Mouse (Mus musculus): ENCODE measurements around the gene Dnajb13. TPM values are rescaled to one million over a fixed set of nuclear protein-coding genes. Genes with fewer than 3 reads are reported as not detected.

The Dnajb13 gene
- not detected for total RNA-seq (2021)
- long read RNA-seq, experiment 1: 0 reads
- long read RNA-seq, experiment 2: 0 reads

GRCm38 (mm10) chr7:100514573-100514972, at the start of gene Dnajb13:
Gene Dnajb13 (minus strand): TSS chr7:100514960.
- DNase-seq (ENCODE audit: low spot score): no peak

- DNase-seq (ENCODE audit: low spot score): peak; percentile 53
Measured at GRCm38 (mm10) chr7:100561861-100562587, 47.3 kb upstream of the Dnajb13 start.

GRCm38 (mm10) chr7:100559331-100559730, 44.6 kb upstream of the Dnajb13 start:
- DNase-seq (ENCODE audit: low spot score): no peak

- no peak for DNase-seq (ENCODE audit: low spot score)
Measured at GRCm38 (mm10) chr7:100557241-100557640, 42.5 kb upstream of the Dnajb13 start.

DNA sequence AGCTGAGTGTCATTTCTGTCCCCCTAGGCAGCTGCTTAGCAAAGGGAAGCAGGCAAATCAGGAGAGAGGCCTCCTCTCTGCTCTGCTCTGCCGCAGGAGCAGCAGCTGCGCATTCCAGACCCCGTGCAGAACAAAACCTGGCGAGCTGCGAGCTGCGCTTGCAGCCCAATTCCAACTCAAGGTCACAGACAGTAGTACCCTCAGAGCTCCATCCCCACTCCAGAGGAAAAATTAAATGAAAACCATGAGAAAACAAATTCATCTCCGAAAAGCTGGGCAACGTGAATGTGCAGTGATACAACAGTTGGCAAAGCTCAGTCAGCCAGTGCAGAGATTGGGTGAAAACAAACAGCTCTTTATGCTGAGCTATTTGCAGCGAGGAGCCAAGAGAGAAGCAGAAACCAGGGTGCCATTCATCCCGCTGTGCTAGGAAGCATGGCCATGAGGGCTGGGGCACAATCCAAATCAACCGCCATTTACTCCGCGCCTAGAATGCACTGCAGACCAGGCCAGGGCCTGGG, 40.7 kb upstream of the Dnajb13 start:
- no peak for DNase-seq (ENCODE audit: low spot score)

- no peak for DNase-seq (ENCODE audit: low spot score)
Measured at GRCm38 (mm10) chr7:100554939-100555338, 40.2 kb upstream of the Dnajb13 start.

DNA sequence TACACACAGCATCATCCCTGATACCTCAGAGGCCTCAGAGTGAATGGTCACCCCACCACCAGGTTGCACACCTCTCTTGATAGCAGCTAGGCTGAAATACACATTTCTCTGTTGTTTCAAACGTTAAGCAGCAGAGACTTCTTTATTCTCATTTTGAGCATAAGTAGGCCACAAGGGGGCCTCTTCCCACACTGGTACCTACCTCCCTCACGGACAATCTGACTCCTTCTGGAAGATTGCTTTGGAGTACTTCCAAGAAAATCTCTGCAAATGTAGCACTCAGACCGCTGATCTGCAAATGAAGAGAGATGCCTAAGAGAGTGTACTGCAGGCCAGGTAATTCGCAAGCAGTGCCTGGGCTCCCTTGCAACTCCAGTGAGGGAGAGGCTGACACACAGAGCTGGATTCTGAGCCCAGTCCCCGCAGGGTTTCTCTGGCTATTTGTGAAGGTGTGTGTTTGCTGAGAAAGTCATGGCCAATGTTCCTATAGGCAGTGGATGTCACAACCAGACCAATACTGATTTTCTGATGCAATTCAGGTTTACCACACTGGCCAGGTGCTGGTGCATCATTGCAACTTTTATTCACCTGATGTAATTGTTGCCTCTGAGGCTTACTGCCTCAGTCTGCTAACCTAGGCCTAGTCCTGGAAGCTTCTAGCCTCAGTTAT, 35.7 kb upstream of the Dnajb13 start:
- DNase-seq (ENCODE audit: low spot score): peak; percentile 19

DNA sequence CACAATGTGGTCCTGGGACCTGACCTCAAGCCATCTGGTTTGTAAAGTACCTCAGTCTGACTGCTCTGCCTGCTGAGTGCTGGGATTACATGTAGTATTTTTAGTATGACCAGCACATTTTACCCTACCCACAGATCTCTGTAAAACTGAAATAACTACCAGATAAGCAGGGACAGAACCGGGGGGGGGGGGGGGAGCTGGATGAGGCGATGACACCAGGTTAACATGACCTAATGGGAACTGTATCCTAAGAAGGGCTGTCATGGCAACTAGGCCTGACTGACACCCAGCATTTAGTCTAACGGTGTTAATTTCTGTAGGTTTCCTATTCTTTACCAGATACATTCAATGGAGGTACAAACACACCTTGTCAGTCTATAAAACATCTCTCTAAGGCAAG, 35.0 kb upstream of the Dnajb13 start:
- DNase-seq (ENCODE audit: low spot score): no peak

DNA sequence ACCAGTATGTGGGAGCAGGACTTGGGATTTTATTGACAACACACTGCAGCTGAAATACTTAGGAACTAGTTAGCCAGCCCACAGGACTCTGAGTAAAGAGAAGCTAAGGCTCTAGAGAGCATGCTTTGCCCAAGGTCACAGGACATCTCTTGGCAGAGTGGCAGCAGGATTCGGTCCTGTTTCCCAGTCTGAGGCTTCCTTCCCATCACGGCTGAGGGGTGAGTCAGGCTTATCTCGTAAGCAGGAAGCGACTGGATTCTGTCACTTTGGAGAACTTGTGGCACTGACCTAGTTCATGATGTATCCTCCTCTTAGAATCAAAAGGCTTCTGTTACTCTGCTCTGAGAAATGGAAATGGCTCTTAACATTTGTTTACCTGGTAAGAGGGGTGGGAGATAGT, 32.9 kb upstream of the Dnajb13 start:
- no peak for DNase-seq (ENCODE audit: low spot score)

DNA sequence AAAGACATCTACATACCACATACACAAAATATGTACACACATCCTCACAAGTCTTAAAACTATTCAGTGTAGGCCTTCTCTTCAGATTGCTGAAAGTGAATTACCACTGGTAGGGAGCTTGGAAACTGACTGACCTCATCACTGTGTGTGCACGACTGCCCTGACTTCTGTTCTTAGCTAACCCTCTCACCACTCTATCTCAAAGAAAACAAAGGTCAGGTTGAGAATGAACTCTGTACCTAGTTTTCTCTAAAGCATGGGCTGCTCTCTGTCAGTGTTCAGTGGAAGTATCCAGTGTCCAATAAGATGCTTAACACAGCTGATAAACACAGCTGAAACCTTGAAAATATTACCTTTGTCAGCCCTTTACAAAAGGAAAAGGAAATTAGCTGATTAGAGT, 29.7 kb upstream of the Dnajb13 start:
- DNase-seq (ENCODE audit: low spot score): no peak

GRCm38 (mm10) chr7:100539516-100539915, 24.8 kb upstream of the Dnajb13 start:
- DNase-seq (ENCODE audit: low spot score): no peak

GRCm38 (mm10) chr7:100537519-100537902, 22.8 kb upstream of the Dnajb13 start:
- DNase-seq (ENCODE audit: low spot score): no peak

DNA sequence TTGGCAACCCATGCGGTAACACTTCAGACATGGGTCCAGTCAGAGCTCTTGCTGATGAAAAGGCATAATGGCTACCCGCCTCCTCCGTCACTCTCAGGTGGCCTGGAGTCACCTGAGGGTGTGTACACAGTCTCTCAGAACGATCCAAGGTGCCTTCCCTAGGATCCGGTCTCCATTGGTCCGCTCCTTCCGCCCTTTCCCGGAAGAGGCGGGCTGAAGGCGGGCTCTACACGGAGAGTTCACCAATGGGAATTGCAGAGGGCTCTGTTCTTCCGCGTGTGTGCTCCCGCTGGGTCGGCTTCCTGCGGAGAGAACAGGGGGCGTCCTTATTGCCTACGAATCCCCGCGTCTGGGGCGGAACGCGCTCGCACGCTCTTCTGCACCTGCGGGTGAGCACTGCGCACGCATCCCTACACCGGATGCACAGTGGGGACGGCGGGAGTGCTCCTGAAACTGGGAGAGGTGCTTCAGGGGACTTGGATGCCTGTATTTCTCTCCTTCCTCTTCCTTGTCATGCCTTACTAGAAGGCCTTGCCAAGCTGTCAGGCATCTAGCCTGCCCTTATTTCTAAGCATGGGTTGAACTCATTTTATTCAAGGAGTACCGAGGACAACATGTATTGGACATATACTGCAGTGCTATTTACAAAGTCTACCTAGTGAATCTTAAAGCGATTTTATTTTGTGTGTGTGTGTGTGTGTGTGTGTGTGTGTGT, 22.2 kb upstream of the Dnajb13 start, which contains the start of gene Coa4:
Gene Coa4 (plus strand): TSS at position 268 of the 715 bp plus-strand sequence.
- DNase-seq (ENCODE audit: low spot score): peak; percentile 82

- no peak for DNase-seq (ENCODE audit: low spot score)
Measured at GRCm38 (mm10) chr7:100535831-100536230, 21.1 kb upstream of the Dnajb13 start.

GRCm38 (mm10) chr7:100534216-100534615, 19.5 kb upstream of the Dnajb13 start:
- no peak for DNase-seq (ENCODE audit: low spot score)

DNA sequence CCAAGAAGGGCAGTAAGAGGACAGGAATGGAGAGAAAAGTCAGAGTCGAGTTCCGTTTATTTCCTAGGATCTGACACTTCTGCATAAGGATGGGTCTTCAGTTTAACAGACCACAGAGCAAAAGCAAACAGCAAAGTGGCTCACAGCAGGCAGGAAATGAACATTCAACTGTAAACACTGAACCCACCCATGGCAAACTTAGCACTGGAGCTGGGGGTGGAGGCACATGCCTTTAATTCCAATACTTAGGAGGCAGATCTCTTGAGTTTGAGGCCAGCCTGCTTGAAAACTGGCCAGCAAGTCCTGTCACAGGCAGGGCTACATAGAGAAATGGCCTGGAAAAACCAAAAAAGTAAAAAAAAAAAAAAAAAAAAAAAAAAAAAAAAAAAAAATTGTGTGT, 18.7 kb upstream of the Dnajb13 start:
- no peak for DNase-seq (ENCODE audit: low spot score)

GRCm38 (mm10) chr7:100530766-100531165, 16.0 kb upstream of the Dnajb13 start:
- DNase-seq (ENCODE audit: low spot score): no peak

- DNase-seq (ENCODE audit: low spot score): no peak
Measured at GRCm38 (mm10) chr7:100524669-100525068, 9.9 kb upstream of the Dnajb13 start.

- no peak for DNase-seq (ENCODE audit: low spot score)
Measured at GRCm38 (mm10) chr7:100522222-100522621, 7.5 kb upstream of the Dnajb13 start.

DNA sequence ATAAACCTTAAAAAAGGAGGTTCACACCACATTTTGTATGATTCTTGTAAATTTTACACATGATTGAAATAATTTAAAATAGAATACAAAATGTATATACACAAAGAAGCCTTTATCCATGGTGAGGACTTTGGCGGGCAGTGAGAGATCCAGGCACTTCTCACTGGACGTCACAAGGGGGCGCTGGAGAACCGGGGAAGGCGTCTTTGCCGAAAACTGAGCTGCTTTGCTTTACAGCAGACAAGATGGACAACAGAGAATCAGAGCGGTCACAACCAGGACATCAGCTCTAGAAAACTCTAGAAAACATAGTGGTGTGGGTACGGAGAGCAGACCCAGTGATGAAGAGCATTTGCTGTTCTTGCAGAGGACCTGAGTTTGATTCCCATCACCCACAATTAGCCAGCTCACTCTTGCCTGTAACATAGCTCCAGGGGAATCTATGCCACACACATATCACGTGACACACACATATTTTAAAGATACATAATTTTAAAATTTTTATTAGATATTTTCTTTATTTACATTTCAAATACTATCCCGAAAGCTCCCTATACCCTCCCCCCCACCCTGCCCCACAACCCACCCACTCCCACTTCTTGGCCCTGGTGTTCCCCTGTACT, 6.0 kb upstream of the Dnajb13 start:
- peak; percentile 87 for DNase-seq (ENCODE audit: low spot score)

GRCm38 (mm10) chr7:100520204-100520603, 5.4 kb upstream of the Dnajb13 start:
- DNase-seq (ENCODE audit: low spot score): no peak

- DNase-seq (ENCODE audit: low spot score): no peak
Measured at GRCm38 (mm10) chr7:100511602-100512001, 3.2 kb downstream of the Dnajb13 start.
